Mouse (Mus musculus) forebrain, embryonic 13.5 days (tissue): ENCODE data around the gene Stam2. TPM values are rescaled to one million over a fixed set of nuclear protein-coding genes. Genes with fewer than 3 reads are reported as not detected.
A peak's percentile ranks its signal among the peaks of the same experiment; 100 is the strongest.

Experiments used
- ATAC-seq: fragments of 200-750 bp; cut with Nextera tagmentation; 2 replicates; pipeline ENCODE4 v1.8.0; 2017
- H3K27ac ChIP-seq: fragments of 300-500 bp; sonication (generic); 2 replicates; pipeline ENCODE4 v1.5.1; 2015; ENCODE audit warnings: inconsistent platforms, mild to moderate bottlenecking, moderate library complexity
- H3K27me3 ChIP-seq: fragments of 300-500 bp; sonication (generic); 2 replicates; pipeline ENCODE4 v1.6.1; 2015; ENCODE audit warnings: mild to moderate bottlenecking, inconsistent platforms
- H3K36me3 ChIP-seq: fragments of 300-500 bp; sonication (generic); 2 replicates; pipeline ENCODE4 v1.6.1; 2015; ENCODE audit warnings: mild to moderate bottlenecking, inconsistent platforms; ENCODE audit not compliant: poor library complexity, severe bottlenecking
- H3K4me1 ChIP-seq: fragments of 300-500 bp; sonication (generic); 2 replicates; pipeline ENCODE4 v1.6.1; 2015; ENCODE audit warnings: inconsistent platforms
- H3K4me2 ChIP-seq: fragments of 300-500 bp; sonication (generic); 2 replicates; pipeline ENCODE4 v1.6.1; 2015; ENCODE audit warnings: inconsistent platforms, mild to moderate bottlenecking, moderate library complexity
- H3K4me3 ChIP-seq: fragments of 300-500 bp; sonication (generic); 2 replicates; pipeline ENCODE4 v1.5.1; 2015; ENCODE audit warnings: mild to moderate bottlenecking, inconsistent platforms
- H3K9ac ChIP-seq: fragments of 300-500 bp; sonication (generic); 2 replicates; pipeline ENCODE4 v1.6.1; 2015; ENCODE audit warnings: mild to moderate bottlenecking, inconsistent platforms
- H3K9me3 ChIP-seq: fragments of 300-500 bp; sonication (generic); replicated peaks from 2 replicates; pipeline ENCODE4 v1.6.1; 2016; ENCODE audit warnings: inconsistent platforms
- WGBS: fragments of 180-500 bp; shearing (Covaris S2); methylation state at CpG from one replicate; pipeline ENCODE4 v1.1.7; 2015; 5-methylcytosine and 5-hydroxymethylcytosine counted together
- polyA plus RNA-seq: library from polyadenylated mRNA; unstranded; fragments of >200 nt; fragmentation: Nextera tagmentation; extraction: Ambion mirVana; gene quantifications from 2 replicates; pipeline ENCODE4 v1.2.1, GENCODE M21; 2015

The Stam2 gene
- polyA plus RNA-seq, 1 experiment from 2014 or later, result 38.3 TPM

DNA sequence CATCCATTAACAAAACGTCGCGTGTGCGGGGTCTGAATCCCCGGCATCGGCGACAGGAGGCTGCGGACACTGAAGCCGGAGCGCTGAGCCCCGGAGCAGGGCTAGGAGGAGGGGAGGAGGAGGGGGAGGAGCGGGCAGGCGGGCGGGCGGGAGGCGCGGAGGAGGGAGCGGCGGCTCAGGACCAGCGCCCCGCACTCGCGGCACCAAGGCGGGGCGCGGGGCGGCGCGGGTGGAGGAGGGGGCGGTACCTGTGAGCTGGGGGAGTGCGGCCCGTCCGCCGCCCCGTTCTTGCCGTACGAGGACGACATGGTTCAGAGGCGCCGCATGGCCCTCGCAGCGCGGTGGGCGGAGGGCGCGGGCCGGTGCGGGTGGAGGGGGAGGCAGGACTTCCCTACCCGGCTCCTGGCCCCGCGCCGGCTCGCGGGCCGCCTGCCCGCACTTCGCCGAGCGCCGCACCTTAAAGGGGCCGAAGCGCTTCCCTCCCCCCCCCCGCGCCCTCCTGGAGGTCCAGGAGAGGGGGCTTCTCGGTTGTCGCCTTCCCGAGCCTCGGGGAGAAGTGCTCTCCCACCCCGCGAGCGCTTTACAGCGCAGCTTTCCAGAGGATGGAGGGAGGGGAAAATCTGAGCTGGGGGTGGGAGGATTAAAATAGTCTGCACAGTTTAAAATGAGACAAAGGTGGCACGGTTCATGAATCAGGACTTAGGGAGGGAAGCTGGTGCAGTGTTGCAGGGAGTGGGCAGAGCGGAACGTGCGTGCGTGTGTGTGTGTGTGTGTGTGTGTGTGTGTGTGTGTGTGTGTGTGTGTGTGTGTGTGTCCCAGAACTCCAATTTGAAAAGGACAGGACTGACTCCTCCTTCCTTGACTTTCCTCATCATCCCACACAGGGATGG, 65.8 kb downstream of the Stam2 start, which contains the start of gene Cacnb4:
Gene Cacnb4 (minus strand): TSS at position 809 of the 890 bp plus-strand sequence.
- Histone ChIP-seq H3K4me3 (peak within 1 kb of the TSS; percentile 66), H3K27ac (no peak within 1 kb of the TSS), H3K36me3 (no peaks in the 10 kb centered on the region), H3K4me1 (peaks cover 16% of the 10 kb centered on the region), H3K27me3 (peaks cover 24% of the 10 kb centered on the region), H3K9ac (peak within 1 kb of the TSS; percentile 77), H3K4me2 (peak within 1 kb of the TSS; percentile 94), H3K9me3 (no peaks in the 10 kb centered on the region)
- ATAC-seq, result peak; percentile 92
- under 1% methylated on average over 34 of the region's 77 CpGs for WGBS

DNA sequence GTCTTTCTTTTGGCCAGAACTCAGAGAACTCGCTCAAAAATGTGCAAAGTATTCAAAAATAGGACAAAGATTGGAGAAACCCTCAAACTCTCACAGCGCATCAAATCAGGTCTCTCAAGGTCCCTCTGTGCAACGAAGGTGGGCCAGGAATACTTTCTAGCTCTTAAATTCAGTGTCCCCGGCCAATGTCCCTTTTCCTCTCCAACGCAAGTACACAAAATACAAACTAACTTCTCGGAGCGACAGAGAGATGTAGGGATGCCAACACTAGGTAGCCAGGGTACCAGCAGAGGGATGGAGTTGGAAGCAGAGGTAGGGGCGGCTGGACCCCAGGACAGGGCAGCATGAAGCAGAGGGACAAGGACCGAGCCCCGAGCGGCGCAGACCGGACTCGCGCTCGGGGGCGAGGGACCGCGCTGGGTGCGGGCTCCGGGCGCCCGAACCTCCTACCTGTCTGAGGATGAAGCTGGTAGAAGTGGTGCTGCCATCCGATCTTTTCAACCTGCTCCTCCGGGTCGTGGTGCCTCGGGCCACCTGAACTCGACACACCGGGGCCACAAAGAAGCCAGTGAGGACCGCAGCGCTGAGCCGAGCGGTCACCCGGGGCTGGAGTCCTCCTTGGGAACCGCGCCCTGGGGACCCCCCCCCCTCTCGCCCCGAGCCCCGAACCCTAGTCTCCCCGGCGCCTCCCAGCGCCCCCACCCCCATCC, 66.6 kb downstream of the Stam2 start:
- H3K36me3 ChIP-seq, result no peaks in the 10 kb centered on the region
- H3K4me1 ChIP-seq, result peaks cover 16% of the 10 kb centered on the region
- ATAC-seq, result peak; percentile 30
- 1% methylated on average over 38 of the region's 42 CpGs for WGBS
- peak overlapping the region; percentile 77 for H3K9ac ChIP-seq
- H3K27ac ChIP-seq, result no peak overlapping the region
- peak overlapping the region; percentile 66 for H3K4me3 ChIP-seq
- H3K9me3 ChIP-seq, result no peaks in the 10 kb centered on the region
- peak overlapping the region; percentile 94 for H3K4me2 ChIP-seq
- peaks cover 24% of the 10 kb centered on the region for H3K27me3 ChIP-seq

DNA sequence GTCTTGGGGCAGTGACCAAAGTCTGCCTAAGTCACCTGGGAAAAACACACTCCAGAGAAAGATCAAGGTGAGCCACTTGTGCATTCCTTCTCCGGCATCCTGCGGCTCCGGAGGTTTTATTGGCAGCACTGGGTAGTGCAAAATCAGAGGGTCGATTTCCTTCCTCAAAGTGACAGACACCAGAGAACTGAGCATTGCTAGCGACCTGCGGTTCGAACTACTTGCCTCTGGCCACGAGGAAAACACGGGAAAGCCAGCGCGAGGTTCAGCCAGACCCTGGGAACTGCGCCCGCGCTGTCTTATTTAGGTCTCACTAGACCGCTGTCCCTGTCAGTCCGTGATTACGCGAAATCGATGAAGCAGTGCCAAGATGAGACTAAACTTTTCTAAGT, 67.2 kb downstream of the Stam2 start:
- Histone ChIP-seq H3K4me2 (peak overlapping the region; percentile 94), H3K4me3 (peak overlapping the region; percentile 66), H3K27ac (no peak overlapping the region), H3K36me3 (no peaks in the 10 kb centered on the region), H3K4me1 (peaks cover 16% of the 10 kb centered on the region), H3K9ac (0 out of 2 replicates have a peak overlapping the region, but pooled peaks have one; percentile 12), H3K9me3 (no peaks in the 10 kb centered on the region), H3K27me3 (peaks cover 24% of the 10 kb centered on the region)
- no peak for ATAC-seq
- WGBS, result under 1% methylated on average over 19 of the region's 19 CpGs

DNA sequence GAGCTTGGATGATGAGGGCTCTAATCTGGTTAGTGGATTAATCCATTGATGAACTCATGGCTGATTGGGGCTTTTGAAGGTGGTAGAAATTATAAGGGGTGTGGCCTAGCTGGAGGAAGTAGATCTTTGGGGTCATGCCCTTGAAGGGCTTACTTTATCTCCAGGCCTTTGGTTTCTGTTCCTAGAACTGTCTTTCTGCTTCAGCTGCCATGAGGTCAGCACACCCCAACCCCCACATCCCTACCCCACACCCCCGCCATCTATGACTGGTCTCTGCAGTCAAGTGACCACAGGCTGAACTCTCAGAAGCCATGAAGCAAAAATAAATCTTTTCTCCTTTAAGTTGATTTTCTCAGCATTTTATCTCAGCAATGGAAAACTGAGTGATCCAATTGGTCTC, 68.9 kb downstream of the Stam2 start:
- Histone ChIP-seq H3K4me2 (no peak overlapping the region), H3K36me3 (no peaks in the 10 kb centered on the region), H3K4me3 (no peak overlapping the region), H3K27ac (no peak overlapping the region), H3K9me3 (no peaks in the 10 kb centered on the region), H3K27me3 (peaks cover 24% of the 10 kb centered on the region), H3K4me1 (peaks cover 16% of the 10 kb centered on the region), H3K9ac (no peak overlapping the region)
- no peak for ATAC-seq
- 74% methylated on average over 1 of the region's 1 CpGs for WGBS

DNA sequence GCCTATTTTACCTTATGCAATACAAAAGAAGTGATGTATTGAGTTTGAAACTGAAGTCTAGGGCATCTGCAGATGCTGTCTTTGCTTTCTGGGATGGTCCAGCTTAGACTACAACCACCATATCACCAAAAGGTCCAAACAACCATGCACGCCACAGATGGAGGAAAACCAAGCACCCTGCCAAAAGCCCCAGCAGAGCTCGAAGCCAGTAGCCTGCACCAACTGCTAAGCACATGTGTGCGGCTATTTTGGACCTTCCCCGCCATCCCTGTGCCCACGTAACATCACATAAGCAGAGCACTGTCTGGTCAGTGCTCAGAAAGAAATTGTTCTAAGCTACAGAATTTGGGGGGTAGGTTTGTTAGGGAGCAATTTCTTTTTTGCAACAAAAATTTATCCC, 71.3 kb downstream of the Stam2 start:
- Histone ChIP-seq H3K27me3 (peaks cover 19% of the 10 kb centered on the region), H3K27ac (no peak overlapping the region), H3K9me3 (no peaks in the 10 kb centered on the region), H3K4me3 (no peak overlapping the region), H3K4me2 (no peak overlapping the region), H3K36me3 (no peaks in the 10 kb centered on the region), H3K4me1 (peaks cover 9% of the 10 kb centered on the region), H3K9ac (no peak overlapping the region)
- WGBS, result 87% methylated on average over 5 of the region's 5 CpGs
- ATAC-seq, result no peak

DNA sequence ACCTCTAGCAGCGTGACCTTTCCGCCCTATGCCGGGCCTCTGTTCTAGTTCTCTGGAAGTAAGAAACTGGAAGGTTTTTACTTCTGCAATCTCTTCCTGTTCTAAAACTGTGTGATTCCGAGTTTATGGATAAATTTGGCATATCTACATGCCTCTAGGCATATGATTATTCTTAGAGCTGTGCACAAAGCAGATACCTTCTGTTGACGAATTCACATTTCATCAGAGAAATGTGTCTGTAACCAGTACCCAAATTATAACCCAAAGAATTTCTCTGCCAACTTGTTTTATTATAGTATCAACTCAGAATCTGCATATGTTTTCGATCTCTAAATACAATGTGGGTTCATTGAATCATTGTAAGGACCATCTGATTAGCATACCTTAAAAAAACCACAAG, 73.6 kb downstream of the Stam2 start:
- H3K36me3 ChIP-seq, result no peaks in the 10 kb centered on the region
- 92% methylated on average over 6 of the region's 6 CpGs for WGBS
- H3K4me3 ChIP-seq, result no peak overlapping the region
- H3K4me2 ChIP-seq, result no peak overlapping the region
- H3K9ac ChIP-seq, result no peak overlapping the region
- no peak for ATAC-seq
- no peaks in the 10 kb centered on the region for H3K9me3 ChIP-seq
- no peak overlapping the region for H3K27ac ChIP-seq
- H3K4me1 ChIP-seq, result no peaks in the 10 kb centered on the region
- H3K27me3 ChIP-seq, result peaks cover 4% of the 10 kb centered on the region; the same call in 1 of the 2 replicates

DNA sequence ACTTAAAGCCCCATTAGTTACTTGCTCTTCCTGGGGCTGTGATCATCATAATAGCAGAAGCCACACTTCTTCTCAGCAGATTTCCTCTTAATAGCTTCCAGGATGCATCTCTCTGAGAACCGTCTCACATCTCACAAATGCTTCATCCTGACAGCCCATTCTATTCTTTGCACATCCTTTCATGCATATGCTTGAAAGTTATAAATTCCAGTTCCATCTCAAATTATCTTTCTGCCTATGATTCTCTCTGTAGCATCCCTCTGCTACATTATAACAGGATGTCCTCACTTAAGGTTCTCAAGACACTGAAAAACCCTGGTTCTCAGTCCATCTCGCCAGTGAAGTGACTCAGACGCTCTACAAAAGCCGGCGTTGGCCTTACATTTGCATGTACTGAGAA, 85.4 kb downstream of the Stam2 start:
- no peaks in the 10 kb centered on the region for H3K4me1 ChIP-seq
- no peak overlapping the region for H3K27ac ChIP-seq
- ATAC-seq, result no peak
- 88% methylated on average over 5 of the region's 5 CpGs for WGBS
- H3K4me3 ChIP-seq, result no peak overlapping the region
- H3K4me2 ChIP-seq, result no peak overlapping the region
- no peaks in the 10 kb centered on the region for H3K27me3 ChIP-seq
- H3K9me3 ChIP-seq, result no peaks in the 10 kb centered on the region
- no peaks in the 10 kb centered on the region for H3K36me3 ChIP-seq
- H3K9ac ChIP-seq, result no peak overlapping the region

DNA sequence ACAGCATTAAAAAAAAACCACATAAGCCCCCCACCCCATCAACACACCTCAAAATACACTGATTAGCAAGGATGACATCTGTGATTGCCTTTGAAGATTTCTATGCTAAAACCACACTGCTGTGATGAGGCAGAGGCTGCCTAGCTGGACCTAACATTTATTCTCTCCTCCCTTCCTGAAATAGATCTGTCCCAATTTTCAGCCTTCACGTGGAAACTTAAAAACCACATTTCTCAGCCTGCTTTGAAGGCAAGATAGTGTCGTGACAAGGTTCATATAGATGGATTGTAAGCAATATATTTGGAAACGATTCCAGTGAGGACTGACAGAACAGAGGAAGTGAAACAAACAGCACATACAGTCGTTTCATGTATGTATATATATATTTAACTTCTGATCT, 87.5 kb downstream of the Stam2 start:
- no peak overlapping the region for H3K9ac ChIP-seq
- H3K4me1 ChIP-seq, result no peaks in the 10 kb centered on the region
- 76% methylated on average over 4 of the region's 4 CpGs for WGBS
- H3K36me3 ChIP-seq, result no peaks in the 10 kb centered on the region
- H3K27ac ChIP-seq, result no peak overlapping the region
- H3K4me3 ChIP-seq, result no peak overlapping the region
- H3K27me3 ChIP-seq, result no peaks in the 10 kb centered on the region
- no peaks in the 10 kb centered on the region for H3K9me3 ChIP-seq
- no peak overlapping the region for H3K4me2 ChIP-seq
- no peak for ATAC-seq

DNA sequence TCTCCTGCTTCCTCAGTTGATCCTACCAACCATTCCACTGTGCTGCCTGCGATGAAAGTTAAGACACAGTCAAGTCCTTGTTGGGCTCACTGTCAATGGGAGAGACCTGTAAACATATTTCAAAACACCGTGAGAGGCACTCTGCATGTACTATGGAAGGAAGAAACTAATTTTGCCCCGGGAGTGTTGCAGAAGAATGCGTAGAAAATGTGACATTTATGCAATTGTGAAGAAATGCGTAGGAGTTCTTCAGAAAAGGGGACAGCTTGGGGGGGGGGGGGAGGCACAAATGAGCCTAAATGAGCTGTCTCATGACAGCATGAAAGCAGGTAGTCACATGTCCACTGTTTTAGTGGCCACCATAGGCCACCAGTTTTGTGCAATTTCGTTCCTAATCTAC, 90.5 kb downstream of the Stam2 start:
- no peak overlapping the region for H3K27ac ChIP-seq
- H3K27me3 ChIP-seq, result no peaks in the 10 kb centered on the region
- H3K4me2 ChIP-seq, result no peak overlapping the region
- no peak overlapping the region for H3K4me3 ChIP-seq
- ATAC-seq, result no peak
- H3K9ac ChIP-seq, result no peak overlapping the region
- H3K4me1 ChIP-seq, result no peaks in the 10 kb centered on the region
- no peaks in the 10 kb centered on the region for H3K36me3 ChIP-seq
- no peaks in the 10 kb centered on the region for H3K9me3 ChIP-seq
- WGBS, result 92% methylated on average over 6 of the region's 6 CpGs

DNA sequence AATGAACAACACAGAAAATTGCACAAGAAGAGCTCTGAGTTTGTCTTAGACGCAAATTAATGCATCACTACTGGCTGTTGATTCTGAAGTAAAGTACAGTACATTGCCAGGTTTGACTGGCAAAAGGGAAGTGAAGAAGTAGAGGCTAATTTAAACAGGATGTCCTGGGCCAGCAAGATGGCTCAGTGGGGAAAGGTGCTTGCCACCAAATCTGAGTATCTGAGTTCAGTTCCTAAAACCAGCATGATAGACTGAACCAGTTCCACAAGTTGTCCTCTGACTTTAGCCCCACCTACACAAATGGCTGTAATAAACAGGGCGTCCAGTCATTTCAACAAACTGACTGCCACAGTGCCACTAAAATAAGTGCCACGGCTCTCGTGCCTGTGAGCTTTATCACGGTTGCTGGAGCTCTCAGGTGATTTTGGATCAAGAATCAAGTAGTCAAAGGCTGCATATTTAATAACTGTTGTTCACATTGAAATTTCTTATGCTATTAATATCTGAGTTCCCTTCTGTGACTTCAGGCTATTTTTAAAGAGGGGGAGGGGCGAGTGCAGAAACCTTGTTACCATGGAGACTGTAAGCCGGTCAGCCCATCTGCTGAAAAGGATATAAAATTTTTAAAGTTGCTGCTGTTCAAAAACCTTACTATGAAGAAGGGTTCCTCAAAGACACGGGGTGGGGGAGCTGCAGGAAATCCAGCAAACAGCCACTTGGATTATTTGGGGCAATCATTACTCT, 94.7 kb downstream of the Stam2 start:
- no peak overlapping the region for H3K9ac ChIP-seq
- H3K4me2 ChIP-seq, result no peak overlapping the region
- H3K27me3 ChIP-seq, result no peaks in the 10 kb centered on the region
- H3K4me1 ChIP-seq, result no peaks in the 10 kb centered on the region
- no peak overlapping the region for H3K4me3 ChIP-seq
- ATAC-seq, result no peak
- no peaks in the 10 kb centered on the region for H3K36me3 ChIP-seq
- no peaks in the 10 kb centered on the region for H3K9me3 ChIP-seq
- 76% methylated on average over 8 of the region's 8 CpGs for WGBS
- H3K27ac ChIP-seq, result no peak overlapping the region

DNA sequence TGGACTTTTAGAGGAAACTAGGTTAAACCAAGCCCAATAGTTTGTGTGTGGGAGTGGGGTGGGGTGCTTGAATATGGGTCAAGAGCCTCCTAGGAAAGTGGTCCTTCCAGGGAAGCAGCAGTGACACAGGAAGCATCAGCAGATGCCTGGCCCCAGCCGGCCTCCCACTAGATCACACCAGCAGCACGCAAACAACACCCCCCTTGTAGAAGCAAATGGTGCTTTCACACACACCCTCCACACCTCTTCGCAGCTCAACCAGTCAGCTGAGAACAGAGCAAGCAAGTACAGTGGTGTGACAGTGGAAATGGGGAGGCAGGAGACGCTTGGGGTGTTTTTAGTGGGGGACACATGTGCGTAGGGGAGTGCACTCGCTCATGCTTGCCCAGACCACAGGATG, 98.4 kb downstream of the Stam2 start:
- H3K27ac ChIP-seq, result no peak overlapping the region
- 87% methylated on average over 6 of the region's 6 CpGs for whole genome bisulfite sequencing
- no peak overlapping the region for H3K4me2 ChIP-seq
- no peak overlapping the region for H3K4me3 ChIP-seq
- ATAC-seq, result no peak
- H3K36me3 ChIP-seq, result no peaks in the 10 kb centered on the region
- no peaks in the 10 kb centered on the region for H3K9me3 ChIP-seq
- H3K27me3 ChIP-seq, result no peaks in the 10 kb centered on the region
- H3K9ac ChIP-seq, result no peak overlapping the region
- H3K4me1 ChIP-seq, result no peaks in the 10 kb centered on the region
